Mouse (Mus musculus) mouse trophoblast stem cell (cell line): ENCODE results near the gene Vav1.

Experiments used
- in situ Hi-C, 2 experiments: fragments of 300-500 bp; cut with MseI, MboI; formaldehyde crosslinking; loops; 2 replicates in 1 of 2; 3 replicates in 1 of 2; pipeline ENCODE4 v1.15.1; 2025

Gene Vav1

GRCm38 (mm10) chr17:57278943-57279590, at the start of gene Vav1:
Gene Vav1 (plus strand): TSS chr17:57279100.
- in situ Hi-C loops, result no loop called here

- in situ Hi-C loops, result loop anchor here in 1 of 2 experiments (10.0 kb wide), 1 partner anchor 105 kb away; no protein-coding TSS in a partner anchor
Measured at GRCm38 (mm10) chr17:57229851-57230727, 48.8 kb upstream of the Vav1 start.

GRCm38 (mm10) chr17:57230728-57231125, 48.2 kb upstream of the Vav1 start:
- in situ Hi-C loops, result no loop called here

- in situ Hi-C loops, result no loop called here
Measured at GRCm38 (mm10) chr17:57231321-57231771, 47.6 kb upstream of the Vav1 start.

- in situ Hi-C loops, result no loop called here
Measured at GRCm38 (mm10) chr17:57232200-57232599, 46.7 kb upstream of the Vav1 start.

- in situ Hi-C loops, result no loop called here
Measured at GRCm38 (mm10) chr17:57233038-57233437, 45.9 kb upstream of the Vav1 start.

- in situ Hi-C loops, result no loop called here
Measured at GRCm38 (mm10) chr17:57234254-57234928, 44.5 kb upstream of the Vav1 start.

- in situ Hi-C loops, result no loop called here
Measured at GRCm38 (mm10) chr17:57235803-57236202, 43.1 kb upstream of the Vav1 start.

GRCm38 (mm10) chr17:57237181-57237580, 41.7 kb upstream of the Vav1 start:
- in situ Hi-C loops, result no loop called here

GRCm38 (mm10) chr17:57243650-57244370, 35.1 kb upstream of the Vav1 start:
- in situ Hi-C loops, result no loop called here

GRCm38 (mm10) chr17:57245311-57245929, 33.5 kb upstream of the Vav1 start:
- in situ Hi-C loops, result no loop called here

GRCm38 (mm10) chr17:57246663-57247392, 32.1 kb upstream of the Vav1 start:
- in situ Hi-C loops, result no loop called here

- in situ Hi-C loops, result no loop called here
Measured at GRCm38 (mm10) chr17:57247393-57248200, 31.3 kb upstream of the Vav1 start.

- in situ Hi-C loops, result no loop called here
Measured at GRCm38 (mm10) chr17:57248201-57248699, 30.6 kb upstream of the Vav1 start, which contains the start of gene Gpr108. Gene Gpr108 (minus strand): TSS chr17:57248446.

- in situ Hi-C loops, result no loop called here
Measured at GRCm38 (mm10) chr17:57248771-57249170, 30.1 kb upstream of the Vav1 start.

GRCm38 (mm10) chr17:57249186-57250181, 29.4 kb upstream of the Vav1 start, which contains the start of gene Trip10:
Gene Trip10 (plus strand): TSS chr17:57249455.
- in situ Hi-C loops, result no loop called here

- in situ Hi-C loops, result no loop called here
Measured at GRCm38 (mm10) chr17:57250461-57251160, 28.3 kb upstream of the Vav1 start.
